Mouse (Mus musculus) erythroblast, embryonic 14.5 days (primary cell): Measurements from ENCODE around the gene Glra1.

ENCODE experiments used
- GATA1 ChIP-seq: IDR thresholded peaks from 2 replicates; pipeline ENCODE4 v1.6.1; 2012; ENCODE audit warnings: low read length, inconsistent platforms, mixed read lengths
- TAL1 ChIP-seq: IDR thresholded peaks from 3 replicates; pipeline ENCODE4 v1.6.1; 2012; ENCODE audit warnings: low read length, inconsistent platforms, mixed read lengths

- TF ChIP-seq GATA1, result no peak
- TF ChIP-seq TAL1, result no peak
Observed at GRCm38 (mm10) chr11:55601447-55602065, 6.4 kb downstream of the Glra1 start.
